Mouse (Mus musculus) c-Kit-positive CD71-positive TER-119-positive erythroid progenitor cells, embryonic 14.5 days (primary cell): ENCODE results near the gene Lrrc3.

Experiments
- DNase-seq: peaks from one replicate; pipeline ENCODE4 v3.0.0-alpha.2; 2013; ENCODE audit warnings: low spot score

The Lrrc3 gene

DNA sequence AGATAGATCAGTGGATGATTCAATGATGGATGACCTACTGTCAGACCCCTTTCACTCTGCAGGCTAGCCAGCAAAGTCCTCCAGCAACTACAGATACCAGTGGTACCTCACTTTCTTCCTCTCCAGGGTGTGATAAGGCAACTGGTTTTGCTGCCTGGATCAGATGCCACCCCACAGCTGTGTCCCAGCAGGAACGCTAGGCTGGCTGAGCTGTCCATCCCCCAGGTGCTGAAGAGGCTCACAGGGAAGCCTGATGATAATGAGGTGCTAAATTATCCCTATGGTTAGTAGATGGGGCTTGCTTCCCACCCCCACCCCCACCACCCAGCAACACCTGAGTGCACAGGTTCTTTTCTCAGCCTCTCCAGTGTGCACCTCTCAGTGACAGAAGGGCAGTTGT, 34.8 kb downstream of the Lrrc3 start:
- no peak for DNase-seq

- DNase-seq = no peak
These were observed 37.6 kb downstream of the Lrrc3 start for GRCm38 (mm10) chr10:77864762-77865143.

DNA sequence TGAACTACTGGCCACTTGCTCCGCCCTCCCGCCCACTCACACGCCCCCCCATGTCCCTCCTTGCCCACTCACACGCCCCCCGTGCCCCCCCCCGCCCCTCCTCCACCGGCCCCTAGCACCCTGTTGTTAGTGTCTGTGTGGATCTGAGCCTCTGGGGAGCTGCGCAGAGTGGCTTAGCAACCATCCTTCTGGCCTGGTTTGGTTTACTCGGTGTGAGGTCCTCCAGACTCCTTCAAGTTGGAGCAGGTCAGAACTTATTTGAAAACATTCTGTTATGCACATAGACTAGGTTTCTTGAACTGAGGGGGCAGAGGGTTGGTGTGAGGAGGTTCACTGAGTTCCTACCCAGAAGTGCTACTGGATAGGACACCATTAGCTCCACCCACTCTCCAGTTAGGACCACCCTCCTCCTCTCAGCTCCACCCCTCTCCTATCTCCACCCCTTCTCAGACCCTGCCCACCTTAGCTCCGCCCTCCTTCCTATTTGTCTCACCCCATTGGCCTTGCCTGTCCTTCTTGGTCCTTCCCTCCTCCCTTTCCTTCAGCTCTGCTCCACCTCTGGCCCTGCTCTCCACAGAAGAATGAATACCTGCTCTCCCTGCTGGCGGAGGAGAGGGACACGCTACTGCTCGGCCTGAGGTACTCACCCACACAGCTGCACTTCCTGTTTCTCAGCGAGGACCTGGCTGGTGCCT, 38.1 kb downstream of the Lrrc3 start:
- peak; percentile 34 for DNase-seq

DNA sequence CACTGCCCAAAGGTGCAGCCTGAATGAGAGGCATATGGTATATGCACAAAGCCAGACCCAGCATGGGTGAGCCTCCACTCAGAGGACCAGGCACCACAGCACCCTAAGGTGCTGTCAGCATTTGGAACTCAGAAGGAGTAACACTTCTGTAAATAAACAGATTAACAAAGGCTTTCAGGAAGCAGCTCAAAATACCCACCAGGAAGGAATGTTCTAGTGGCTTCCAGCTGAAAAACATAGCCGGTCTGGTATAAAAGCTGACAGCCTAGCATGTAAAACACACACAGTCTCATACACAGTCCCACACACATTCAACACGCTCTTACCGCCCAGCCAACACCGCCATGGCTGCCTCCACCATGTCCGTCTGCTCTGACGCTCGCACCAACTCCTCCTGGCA, 40.7 kb downstream of the Lrrc3 start, which contains the start of gene Gm3285:
Gene Gm3285 (plus strand): TSS at position 301 of the 400 bp plus-strand sequence.
- DNase-seq = no peak

- no peak for DNase-seq
These were observed 49.8 kb downstream of the Lrrc3 start, which contains the start of gene Gm10318 for GRCm38 (mm10) chr10:77852559-77852958. Gene Gm10318, plus strand, starts transcription at chr10:77852859.
